Mouse (Mus musculus) megakaryocyte, embryonic 14.5 days (primary cell): ENCODE results near the gene Nubpl.

Source experiments
- FLI1 ChIP-seq: IDR thresholded peaks from 2 replicates; pipeline ENCODE4 v1.6.1; 2012; ENCODE audit warnings: low read length, inconsistent platforms, mixed read lengths
- GATA1 ChIP-seq: IDR thresholded peaks from 3 replicates; pipeline ENCODE4 v1.6.1; 2012; ENCODE audit warnings: mixed read lengths, low read length, inconsistent platforms, borderline replicate concordance

- no peak for TF ChIP-seq GATA1
- TF ChIP-seq FLI1 = no peak
Measured at GRCm38 (mm10) chr12:52307331-52307982, 209.9 kb downstream of the Nubpl start.
